7 mouse cellular contexts compared by ENCODE assay signal in the genomic region with DNA sequence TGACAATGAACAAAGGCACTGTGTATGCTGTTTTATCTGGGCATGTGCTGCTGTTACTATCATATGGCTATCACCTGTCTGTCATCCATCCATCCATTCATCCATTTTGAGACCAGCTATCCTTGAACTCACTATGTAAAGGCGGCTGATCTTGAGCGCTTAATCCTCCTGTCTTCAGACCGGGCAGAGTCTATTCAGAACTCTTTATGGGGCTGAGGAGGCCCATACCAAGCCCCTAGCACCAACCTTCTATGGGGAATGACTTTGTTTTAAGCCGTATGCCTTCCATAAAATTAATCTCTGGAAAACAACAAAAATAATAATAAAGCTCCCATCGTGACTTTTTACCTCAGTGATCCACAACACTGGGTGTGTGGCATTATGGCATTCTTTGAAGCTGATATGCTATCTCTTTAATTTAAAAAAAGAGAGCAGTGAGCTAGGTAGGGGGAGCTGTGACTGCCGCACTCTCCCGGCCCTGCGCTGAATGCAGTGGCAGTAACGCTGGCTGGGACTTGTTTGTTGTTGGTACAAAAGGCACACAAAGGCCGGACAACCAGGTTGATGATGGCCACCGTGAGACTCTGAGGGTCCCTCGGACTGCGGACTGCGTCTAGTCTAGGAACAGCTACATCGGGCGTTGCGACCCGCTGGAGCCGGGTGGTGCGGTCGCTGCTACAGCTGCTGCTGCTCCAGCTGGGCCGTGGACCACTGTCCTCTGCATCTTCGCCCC. TPM values are rescaled to one million over a fixed set of nuclear protein-coding genes. Genes with fewer than 3 reads are reported as not detected.
DNase-seq lines count a peak whose midpoint lies in the region; ATAC-seq and TF ChIP-seq lines count a peak whose summit lies in the region.

TSS of gene Sacs (plus strand) at position 464 of the 733 bp plus-strand sequence.

- no peak for TF ChIP-seq CTCF in MEL (IDR thresholded peaks at IDR 0.05 in 2 of 3, conservative IDR thresholded peaks at IDR 0.05 in 1 of 3; ENCODE audit: control insufficient read depth in 1 of 3, insufficient read depth in 1 of 3, low read depth in 2 of 3, low read length in 3 of 3, poor library complexity in 1 of 3, severe bottlenecking in 1 of 3)
- TF ChIP-seq CTCF in embryonic fibroblast, embryonic 13.5 days (IDR thresholded peaks at IDR 0.05; ENCODE audit: borderline replicate concordance, insufficient read depth, low read length) = peak; percentile 23; the same call in 1 of the 2 replicates

- TF ChIP-seq RAD21 in MEL (IDR thresholded peaks at IDR 0.05; ENCODE audit: low read depth, low read length) = no peak

- ATAC-seq in heart, embryonic 14.5 days (ENCODE audit: insufficient number of reproducible peaks, insufficient read depth, low FRiP score, low read depth) = 0 out of 2 replicates have a peak, but pooled peaks have one; percentile 31
- ATAC-seq in midbrain, embryonic 14.5 days (ENCODE audit: low FRiP score, low TSS enrichment) = peak; percentile 78

- H3K4me2 ChIP-seq in heart, embryonic 14.5 days (ENCODE audit: low read length) = peak within 1 kb of the TSS; percentile 71
- peak within 1 kb of the TSS; percentile 61 for H3K4me2 ChIP-seq in midbrain, embryonic 14.5 days (ENCODE audit: low read length)

- no peak within 1 kb of the TSS for H3K4me3 ChIP-seq in MEL (ENCODE audit: control insufficient read depth in 1 of 2, insufficient read depth in 1 of 2, low read depth in 2 of 2, low read length in 2 of 2)
- peak within 1 kb of the TSS; percentile 10; the same call in 1 of the 2 replicates for H3K4me3 ChIP-seq in embryonic fibroblast, embryonic 13.5 days (ENCODE audit: insufficient read depth, low read length)
- peak within 1 kb of the TSS; percentile 51 to 91 for H3K4me3 ChIP-seq in heart, embryonic 14.5 days (ENCODE audit: control insufficient read depth in 1 of 2, insufficient read depth in 1 of 2, low read depth in 1 of 2, low read length in 2 of 2)
- peak within 1 kb of the TSS; percentile 50 for H3K4me3 ChIP-seq in midbrain, embryonic 14.5 days (replicated peaks; ENCODE audit: low read depth, low read length)

- no peaks in the 10 kb centered on the region for H3K36me3 ChIP-seq in MEL (ENCODE audit: control insufficient read depth in 1 of 2, insufficient read depth in 2 of 2, low read length in 2 of 2)
- no peaks in the 10 kb centered on the region for H3K36me3 ChIP-seq in heart, embryonic 14.5 days (ENCODE audit: control insufficient read depth, insufficient read depth, low read length)
- H3K36me3 ChIP-seq in midbrain, embryonic 14.5 days (ENCODE audit: control insufficient read depth, insufficient read depth, low read length) = no peaks in the 10 kb centered on the region

- H3K79me2 ChIP-seq in MEL (ENCODE audit: control insufficient read depth, insufficient read depth, low read length, poor library complexity) = no peaks in the 10 kb centered on the region

- H3K27ac ChIP-seq in MEL (ENCODE audit: control insufficient read depth, low read depth, low read length) = no peak within 1 kb of the TSS
- no peak within 1 kb of the TSS for H3K27ac ChIP-seq in embryonic fibroblast, embryonic 13.5 days (ENCODE audit: insufficient read depth, low read length)
- H3K27ac ChIP-seq in heart, embryonic 14.5 days (replicated peaks in 1 of 2; ENCODE audit: control insufficient read depth in 1 of 2, insufficient read depth in 1 of 2, low read depth in 2 of 2, low read length in 2 of 2) = no peak within 1 kb of the TSS; a peak in 2 of 4 replicates
- H3K27ac ChIP-seq in midbrain, embryonic 14.5 days (replicated peaks; ENCODE audit: low read depth, low read length) = peak within 1 kb of the TSS; percentile 78

- no peak for DNase-seq in MEL (ENCODE audit: low read depth, low spot score)
- no peak for DNase-seq in adrenal gland, postnatal 4 days (ENCODE audit: low spot score in 2 of 2)
- peak; percentile 50 to 63 for DNase-seq in layer of hippocampus, postnatal 14 days (ENCODE audit: low spot score in 2 of 2)
- DNase-seq in midbrain, embryonic 14.5 days = peak; percentile 84
- no peak for DNase-seq in natural killer cell, adult 2 months (ENCODE audit: low spot score in 2 of 2)

- TF ChIP-seq POLR2A in MEL (IDR thresholded peaks at IDR 0.05; ENCODE audit: control insufficient read depth in 1 of 2, insufficient read depth in 1 of 2, low read depth in 1 of 2, low read length in 2 of 2, poor library complexity in 1 of 2) = no peak
- TF ChIP-seq POLR2A in embryonic fibroblast, embryonic 13.5 days (IDR thresholded peaks at IDR 0.05; ENCODE audit: low read depth, low read length) = no peak

- no peaks in the 10 kb centered on the region for H3K9me3 ChIP-seq in MEL (replicated peaks; ENCODE audit: insufficient read depth, low read length)
- no peaks in the 10 kb centered on the region for H3K9me3 ChIP-seq in heart, embryonic 14.5 days (ENCODE audit: control insufficient read depth, low read length)
- H3K9me3 ChIP-seq in midbrain, embryonic 14.5 days (ENCODE audit: control insufficient read depth, low read length) = no peaks in the 10 kb centered on the region

- no peak for TF ChIP-seq EP300 in MEL (IDR thresholded peaks at IDR 0.05; ENCODE audit: low read depth in 1 of 2, low read length in 2 of 2)

- H3K4me1 ChIP-seq in MEL (ENCODE audit: control insufficient read depth in 1 of 2, insufficient read depth in 2 of 2, low read length in 2 of 2) = no peaks in the 10 kb centered on the region
- H3K4me1 ChIP-seq in embryonic fibroblast, embryonic 13.5 days (ENCODE audit: control insufficient read depth, insufficient read depth, low read length) = peaks cover 4% of the 10 kb centered on the region; the same call in 1 of the 2 replicates
- peaks cover 2 to 5% of the 10 kb centered on the region in 2 experiments; a peak in 2 of 4 replicates for H3K4me1 ChIP-seq in heart, embryonic 14.5 days (ENCODE audit: control insufficient read depth in 2 of 2, insufficient read depth in 2 of 2, low read length in 2 of 2)
- H3K4me1 ChIP-seq in midbrain, embryonic 14.5 days (ENCODE audit: control insufficient read depth, insufficient read depth, low read length) = peaks cover 14% of the 10 kb centered on the region

- 7% methylated on average over 23 of the region's 23 CpGs for WGBS in heart, embryonic 14.5 days
- 2% methylated on average over 23 of the region's 23 CpGs for WGBS in midbrain, embryonic 14.5 days

- no peak within 1 kb of the TSS for H3K9ac ChIP-seq in MEL (ENCODE audit: control insufficient read depth, low read depth, low read length, poor library complexity, severe bottlenecking)
- peak within 1 kb of the TSS; percentile 78 for H3K9ac ChIP-seq in heart, embryonic 14.5 days (ENCODE audit: low read length)
- peak within 1 kb of the TSS; percentile 72 for H3K9ac ChIP-seq in midbrain, embryonic 14.5 days (replicated peaks; ENCODE audit: low read length)

- no peaks in the 10 kb centered on the region for H3K27me3 ChIP-seq in MEL (ENCODE audit: control insufficient read depth in 1 of 2, insufficient read depth in 2 of 2, low read length in 2 of 2)
- 0 out of 2 replicates have a peak, but pooled peaks cover 3% of the 10 kb centered on the region for H3K27me3 ChIP-seq in heart, embryonic 14.5 days (ENCODE audit: control insufficient read depth, insufficient read depth, low read length)
- H3K27me3 ChIP-seq in midbrain, embryonic 14.5 days (ENCODE audit: control insufficient read depth, insufficient read depth, low read length) = no peaks in the 10 kb centered on the region; the same call in 1 of the 2 replicates

TF ChIP-seq in MEL, 35 proteins besides CTCF, POLR2A, EP300 and RAD21:
- TF ChIP-seq SMC3 (IDR thresholded peaks at IDR 0.05; ENCODE audit: low read depth, low read length) (no peak), JUND (IDR thresholded peaks at IDR 0.05; ENCODE audit: low read depth, low read length) (no peak), MYB (IDR thresholded peaks at IDR 0.05; ENCODE audit: low read depth, low read length) (no peak), E2F4 (IDR thresholded peaks at IDR 0.05; ENCODE audit: borderline replicate concordance, low read depth, low read length) (no peak), BHLHE40 (IDR thresholded peaks at IDR 0.05; ENCODE audit: borderline replicate concordance, low read depth, low read length) (no peak), POLR2AphosphoS5 (IDR thresholded peaks at IDR 0.05; ENCODE audit: borderline replicate concordance, low read depth, low read length) (no peak), MXI1 (IDR thresholded peaks at IDR 0.05; ENCODE audit: low read depth, low read length) (no peak), POLR2AphosphoS2 (IDR thresholded peaks at IDR 0.05; ENCODE audit: low read length) (no peak), KAT2A (conservative IDR thresholded peaks at IDR 0.05; ENCODE audit: low read depth, low read length) (no peak), CHD2 (IDR thresholded peaks at IDR 0.05; ENCODE audit: low read length) (no peak), SIN3A (IDR thresholded peaks at IDR 0.05; ENCODE audit: low read length) (no peak), USF1 (IDR thresholded peaks at IDR 0.05; ENCODE audit: low read depth, low read length) (no peak), MYC (IDR thresholded peaks at IDR 0.05; ENCODE audit: low read depth, low read length) (no peak), ZMIZ1 (IDR thresholded peaks at IDR 0.05; ENCODE audit: low read depth, low read length) (no peak), MAZ (IDR thresholded peaks at IDR 0.05; ENCODE audit: low read depth, low read length) (no peak), RCOR1 (IDR thresholded peaks at IDR 0.05; ENCODE audit: low read depth, low read length) (no peak), GATA1 (IDR thresholded peaks at IDR 0.05; ENCODE audit: low read depth, low read length) (no peak), UBTF (IDR thresholded peaks at IDR 0.05; ENCODE audit: borderline replicate concordance, insufficient read depth, low read depth, low read length) (no peak), NELFE (IDR thresholded peaks at IDR 0.05; ENCODE audit: low read depth, low read length) (no peak)

RNA-seq across cellular contexts. Expression of gene Sacs, which starts in this region (rescaled TPM):
- 12.1 and 12.9 TPM in 2 replicates for total RNA-seq in MEL (2012; rRNA removed)
- polyA plus RNA-seq in MEL (2012; ENCODE audit: insufficient read depth in 1 of 2, insufficient read length in 2 of 2, low read depth in 1 of 2, low replicate concordance in 2 of 2, missing spikeins in 1 of 2) = 10 to 100 TPM; 10.9 to 32.0 TPM
- total RNA-seq in adrenal gland, postnatal 4 days (2021) = 10 to 100 TPM; 12.6 to 12.9 TPM
- 18.3 and 30.1 TPM in 2 replicates for polyA plus RNA-seq in embryonic fibroblast, embryonic 13.5 days (2011; ENCODE audit: insufficient read length, low read depth, missing spikeins)
- 6.3 and 7.4 TPM in 2 replicates for polyA plus RNA-seq in heart, embryonic 14.5 days (2014; fragmentation: Nextera tagmentation; extraction: Ambion mirVana)
- 10 to 100 TPM; 52.8 to 57.3 TPM for total RNA-seq in layer of hippocampus, postnatal 14 days (2021)
- polyA plus RNA-seq in midbrain, embryonic 14.5 days (2014; fragmentation: Nextera tagmentation; extraction: Ambion mirVana) = 12.5 and 16.3 TPM in 2 replicates

Comparison
In these comparisons a context has a peak if more than half of its experiments do, and no peak if none do; other contexts are left out.
1. DNase-seq: peak in layer of hippocampus, postnatal 14 days (2 of 2) and midbrain, embryonic 14.5 days (single experiment); none in MEL (single experiment), adrenal gland, postnatal 4 days (0 of 2) and natural killer cell, adult 2 months (0 of 2).
2. H3K4me3 ChIP-seq: peak in embryonic fibroblast, embryonic 13.5 days (single experiment), heart, embryonic 14.5 days (2 of 2) and midbrain, embryonic 14.5 days (single experiment); none in MEL (0 of 2).